Mouse (Mus musculus) gastrocnemius, postnatal 36 days (tissue): ENCODE measurements around the gene Ndufs1. TPM values are rescaled to one million over a fixed set of nuclear protein-coding genes. Genes with fewer than 3 reads are reported as not detected.
"Not testable (repeated sequence)": the region's sequence is repeated elsewhere in the genome, so short reads cannot be mapped to it uniquely, and the experiment has no call there.

Source experiments
- DNase-seq, 2 experiments: peaks; one replicate each; pipeline ENCODE4 v3.0.0; 2022
- intact Hi-C: fragments of 180-260 bp; cut with DNase I; formaldehyde crosslinking; loops from one replicate; pipeline ENCODE4 v1.15.1; 2025
- total RNA-seq, 2 experiments: library from RNA; stranded (reverse); gene quantifications; 2 replicates each; pipeline ENCODE4 v1.2.3; 2021

Gene Ndufs1
- total RNA-seq, 2 experiments from 2014 or later, result 387 to 392 TPM

- intact Hi-C loops, result no loop called here
Measured at GRCm38 (mm10) chr1:63190851-63191250, 14.2 kb upstream of the Ndufs1 start.

DNA sequence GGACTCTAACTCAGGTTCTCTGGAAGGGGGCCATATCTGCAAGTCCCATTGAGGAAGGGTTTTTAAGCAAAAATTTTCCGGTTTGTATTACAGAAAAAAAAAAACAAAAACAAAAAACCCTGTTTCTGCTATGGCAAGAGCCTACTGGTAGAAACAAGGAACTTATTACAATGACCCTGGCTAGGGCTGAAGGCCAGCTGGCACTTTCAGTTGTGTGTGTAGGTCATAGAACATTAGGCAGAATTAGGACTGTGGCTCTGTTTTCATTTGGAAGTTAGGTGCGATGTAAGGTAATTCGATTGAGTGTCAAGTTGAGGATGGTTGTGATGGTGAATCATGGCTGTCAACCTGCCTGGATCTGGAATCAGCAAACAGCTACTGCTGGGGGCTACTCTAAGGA, 11.9 kb upstream of the Ndufs1 start:
- intact Hi-C loops, result loop anchor here (5.0 kb wide), 1 partner anchor 49 kb away; no protein-coding TSS in a partner anchor
- DNase-seq, result no peak

More at GRCm38 (mm10) chr1:63190851-63191250, 14.2 kb upstream of the Ndufs1 start:
- no peak for DNase-seq

DNA sequence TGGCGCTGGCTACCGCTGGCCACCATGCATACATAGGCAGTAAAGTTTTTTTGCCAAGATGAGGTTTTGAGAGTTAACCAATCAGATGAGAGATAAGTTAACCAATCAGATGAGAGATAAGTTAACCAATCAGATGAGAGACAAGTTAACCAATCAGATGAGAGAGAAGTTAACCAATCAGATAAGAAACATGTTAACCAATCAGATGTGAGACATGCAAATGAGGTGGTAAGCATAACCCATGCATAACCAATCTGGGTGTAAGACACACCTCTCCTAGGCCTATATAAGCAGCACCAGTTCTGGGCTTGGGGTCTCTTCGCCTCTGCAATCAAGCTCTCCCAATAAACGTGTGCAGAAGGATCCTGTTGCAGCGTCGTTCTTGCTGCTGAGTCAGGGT, 8.8 kb upstream of the Ndufs1 start:
- intact Hi-C loops, result loop anchor here (5.0 kb wide), 1 partner anchor 52 kb away; no protein-coding TSS in a partner anchor
- DNase-seq, result not testable (repeated sequence)

DNA sequence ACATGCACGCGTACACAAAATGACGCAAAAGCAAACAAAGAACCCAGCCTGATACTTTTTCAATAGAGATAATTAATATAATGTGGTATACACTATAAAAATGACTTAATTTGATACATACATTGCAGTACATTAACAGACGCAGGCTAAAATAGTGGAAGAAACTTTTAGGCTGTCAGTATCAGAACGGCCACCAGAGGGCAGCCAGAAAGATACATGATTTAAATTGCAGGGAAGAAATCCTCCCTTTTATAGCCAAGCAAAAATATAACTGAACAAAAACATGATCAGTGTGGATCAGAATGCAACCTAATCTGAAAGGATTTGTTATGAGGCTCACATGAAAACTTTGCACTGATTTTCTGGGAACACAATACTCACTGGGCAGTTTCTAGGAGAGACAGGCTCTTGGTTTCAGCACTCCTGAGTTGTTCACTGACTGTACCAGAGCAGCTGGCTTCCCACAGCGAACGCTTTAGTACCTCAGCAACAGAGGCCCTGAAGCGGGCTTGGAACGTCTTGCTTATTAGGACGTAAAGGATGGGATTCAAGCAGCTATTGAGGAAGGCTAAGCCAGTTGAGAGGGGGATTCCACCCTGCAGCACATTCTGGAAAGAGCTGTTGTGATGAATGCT, 6.1 kb upstream of the Ndufs1 start:
- DNase-seq, result peak in 1 of 2 experiments; percentile 22
- intact Hi-C loops, result loop anchor here (5.0 kb wide), 2 partner anchors 70 to 205 kb away; no protein-coding TSS in a partner anchor

DNA sequence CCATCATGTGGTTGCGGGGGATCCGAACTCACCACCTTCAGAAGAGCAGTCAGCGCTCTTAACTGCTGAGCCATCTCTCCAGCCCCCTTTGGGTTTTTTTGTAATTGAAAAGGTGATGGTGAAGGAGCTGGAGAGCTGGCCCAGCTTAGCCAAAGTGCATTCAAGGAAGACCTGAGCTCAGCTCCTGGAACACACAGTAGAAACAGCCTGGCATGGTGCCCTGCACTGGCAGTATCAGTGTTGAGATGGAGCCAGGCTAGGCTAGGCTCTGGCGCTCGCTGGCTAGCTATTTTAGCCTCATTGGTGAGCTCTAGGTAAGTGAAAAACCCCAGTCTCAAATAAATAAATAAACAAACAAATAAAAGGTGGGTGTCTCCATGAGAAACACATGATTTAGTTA, 5.6 kb upstream of the Ndufs1 start:
- peak; percentile 76 to 77 for DNase-seq
- intact Hi-C loops, result loop anchor here (5.0 kb wide), 2 partner anchors 70 to 205 kb away; no protein-coding TSS in a partner anchor

- DNase-seq, result no peak
- intact Hi-C loops, result loop anchor here (5.0 kb wide), 2 partner anchors 71 to 206 kb away; no protein-coding TSS in a partner anchor
Measured at GRCm38 (mm10) chr1:63181480-63181879, 4.8 kb upstream of the Ndufs1 start.

GRCm38 (mm10) chr1:63181019-63181418, 4.4 kb upstream of the Ndufs1 start:
- intact Hi-C loops, result loop anchor here (5.0 kb wide), 2 partner anchors 71 to 206 kb away; no protein-coding TSS in a partner anchor
- peak; percentile 85 to 87 for DNase-seq

- DNase-seq, result not testable (repeated sequence)
- intact Hi-C loops, result loop anchor here (5.0 kb wide), 2 partner anchors 72 to 207 kb away; no protein-coding TSS in a partner anchor
Measured at GRCm38 (mm10) chr1:63180575-63180974, 3.9 kb upstream of the Ndufs1 start.

- no peak for DNase-seq
- intact Hi-C loops, result loop anchor here (5.0 kb wide), 2 partner anchors 72 to 207 kb away; no protein-coding TSS in a partner anchor
Measured at GRCm38 (mm10) chr1:63180122-63180521, 3.5 kb upstream of the Ndufs1 start.

DNA sequence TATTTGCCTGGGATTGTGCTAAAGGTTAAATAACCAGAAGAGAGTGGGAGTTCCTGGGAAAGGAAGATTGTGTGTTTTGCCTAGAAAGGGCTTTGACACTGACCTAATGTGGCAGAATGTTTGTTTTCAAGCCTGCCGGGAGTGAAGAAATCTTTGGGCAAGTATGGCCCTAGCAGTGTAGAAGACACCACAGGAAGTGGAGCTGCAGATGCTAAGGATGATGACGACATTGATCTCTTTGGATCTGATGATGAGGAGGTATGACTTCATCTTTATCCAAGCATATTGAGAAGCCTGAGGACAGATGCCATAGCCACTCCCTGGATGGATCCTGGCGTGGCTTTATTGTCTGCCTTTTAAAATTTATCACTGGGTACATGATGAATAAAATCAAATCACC, 1.7 kb upstream of the Ndufs1 start:
- intact Hi-C loops, result no loop called here
- DNase-seq, result no peak

GRCm38 (mm10) chr1:63176259-63176603, 402 bp downstream of the Ndufs1 start:
- intact Hi-C loops, result no loop called here
- no peak for DNase-seq

- no peak for DNase-seq
- intact Hi-C loops, result no loop called here
Measured at GRCm38 (mm10) chr1:63175853-63176252, 780 bp downstream of the Ndufs1 start.

DNA sequence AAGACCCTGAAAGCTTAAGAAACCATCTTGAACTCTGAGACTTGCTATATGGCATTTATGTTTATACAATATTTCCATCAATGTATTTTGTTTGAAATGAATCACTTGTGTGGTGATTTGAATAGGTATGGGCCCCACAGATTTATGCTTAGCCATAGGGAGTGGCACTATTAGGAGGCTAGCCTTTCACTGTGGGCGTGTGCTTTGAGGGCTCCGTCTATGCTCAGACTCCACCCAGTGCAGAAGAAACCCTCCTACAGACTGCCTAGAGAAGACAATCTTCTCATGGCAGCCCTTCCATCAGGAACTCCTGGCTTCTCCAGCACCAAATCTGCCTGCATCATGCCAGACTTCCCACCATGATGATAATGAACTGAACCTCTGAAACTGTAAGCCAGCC, 8.0 kb downstream of the Ndufs1 start:
- DNase-seq, result no peak
- intact Hi-C loops, result no loop called here

GRCm38 (mm10) chr1:63140231-63140630, 36.4 kb downstream of the Ndufs1 start:
- intact Hi-C loops, result no loop called here
- DNase-seq, result no peak

- DNase-seq, intact Hi-C loops: not testable (repeated sequence)
Measured at GRCm38 (mm10) chr1:63138586-63138985, 38.0 kb downstream of the Ndufs1 start.

DNA sequence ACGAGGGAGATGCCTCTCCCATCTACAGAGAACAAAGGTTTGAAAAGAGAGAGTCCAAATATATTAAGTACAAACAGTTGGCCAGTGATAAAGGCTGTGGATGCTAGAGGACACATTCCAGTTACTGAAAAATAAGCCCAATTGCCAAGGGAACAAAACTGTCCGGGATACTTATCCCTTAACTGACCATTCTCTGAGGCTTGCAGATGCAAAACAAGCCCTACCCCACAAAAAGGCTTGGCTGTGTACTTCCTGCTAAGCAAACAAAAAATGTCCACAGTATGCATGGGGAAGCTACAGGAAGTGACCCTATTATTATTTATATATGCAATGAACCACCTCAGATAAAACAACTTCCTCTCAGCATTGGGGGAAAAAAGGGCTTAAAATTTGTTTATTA, 38.7 kb downstream of the Ndufs1 start:
- intact Hi-C loops, result no loop called here

GRCm38 (mm10) chr1:63134530-63134929, 42.1 kb downstream of the Ndufs1 start:
- DNase-seq, result no peak
- intact Hi-C loops, result no loop called here

More for the DNA sequence above, 38.7 kb downstream of the Ndufs1 start:
- DNase-seq, result no peak

DNA sequence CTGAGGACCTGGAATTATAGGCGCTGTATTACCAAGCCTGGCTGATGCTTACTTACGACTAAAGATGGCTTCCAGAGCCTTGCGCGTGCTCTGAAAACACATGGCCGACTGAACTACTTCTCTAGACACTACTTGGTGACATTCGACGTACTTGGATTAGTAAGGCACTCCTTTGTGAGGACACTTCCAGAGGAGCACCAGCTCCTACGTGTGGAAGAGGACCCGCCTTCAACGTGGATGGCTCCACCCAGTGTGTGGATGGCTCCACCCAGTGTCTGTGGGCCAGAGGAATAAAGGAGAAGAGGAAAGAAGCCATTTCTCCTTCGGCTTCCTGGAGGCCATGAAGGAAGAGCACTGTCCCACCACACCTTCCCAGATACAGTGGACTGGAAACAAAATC, 44.9 kb downstream of the Ndufs1 start:
- DNase-seq, result no peak
- intact Hi-C loops, result no loop called here

GRCm38 (mm10) chr1:63130883-63131282, 45.8 kb downstream of the Ndufs1 start:
- intact Hi-C loops, result no loop called here
- no peak for DNase-seq

DNA sequence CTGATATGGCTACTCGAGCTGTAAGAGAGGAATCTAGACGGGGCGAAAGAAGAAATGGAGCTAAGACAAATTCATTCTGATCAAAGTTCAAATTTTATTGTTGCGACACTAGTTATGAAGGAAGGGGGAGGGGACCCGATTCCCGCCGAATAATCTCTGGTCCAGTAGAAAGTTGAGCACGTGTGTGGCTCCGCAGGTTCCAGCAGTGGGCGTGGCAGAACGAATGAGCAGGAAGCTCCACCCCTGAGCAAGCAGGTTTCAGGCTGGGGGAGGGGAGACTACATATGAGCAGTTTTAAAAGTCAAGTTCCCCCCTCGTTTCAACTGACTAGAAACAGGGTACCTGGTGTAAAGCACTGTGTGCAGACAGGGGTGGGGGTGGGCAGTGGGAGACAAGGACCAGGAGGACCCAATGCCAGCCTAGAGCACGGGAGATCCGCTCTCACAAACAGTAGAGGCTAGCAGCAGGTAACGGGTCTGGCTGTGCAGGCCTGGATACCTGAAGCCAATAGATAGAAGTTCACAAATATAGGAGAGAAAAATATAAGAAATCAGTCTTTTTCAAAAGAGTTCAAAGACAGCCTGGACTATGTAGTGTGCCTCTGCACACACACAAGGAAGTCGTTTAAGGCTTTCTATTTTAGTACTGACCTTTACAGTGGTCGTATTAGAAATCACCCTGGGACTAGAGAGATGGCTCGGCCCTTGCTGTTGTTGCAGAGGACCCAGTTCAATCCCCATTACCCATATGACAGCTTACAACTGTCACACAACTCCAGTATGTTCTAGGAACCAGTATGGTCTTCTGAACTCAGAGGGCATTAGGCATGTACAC, 46.6 kb downstream of the Ndufs1 start:
- DNase-seq, result no peak
- intact Hi-C loops, result no loop called here

DNA sequence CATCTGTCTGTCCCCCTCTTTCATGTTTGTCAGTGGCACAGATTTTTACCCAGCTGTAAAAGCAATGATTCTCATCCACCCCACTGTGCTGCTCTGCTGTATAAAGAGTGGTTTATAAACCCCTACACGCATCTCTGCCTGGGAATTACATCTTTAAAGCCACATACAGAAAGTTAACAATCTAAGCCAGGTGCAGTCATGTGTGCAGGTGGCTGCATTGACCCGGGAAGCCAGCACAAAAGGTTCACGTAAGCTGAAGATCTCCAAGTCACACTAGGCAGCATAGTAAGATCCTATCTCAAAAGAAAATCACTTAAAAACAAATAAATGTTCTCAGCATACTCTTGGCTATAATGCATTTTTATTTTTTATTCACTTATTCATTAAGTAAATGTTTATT, 47.4 kb downstream of the Ndufs1 start:
- DNase-seq, result no peak
- intact Hi-C loops, result no loop called here
